Mouse (Mus musculus) hindbrain, embryonic 14.5 days (tissue): ENCODE data around the gene Sh3rf1. TPM values are rescaled to one million over a fixed set of nuclear protein-coding genes. Genes with fewer than 3 reads are reported as not detected.

Source experiments
- ATAC-seq: fragments of 200-750 bp; cut with Nextera tagmentation; 2 replicates; pipeline ENCODE4 v1.8.0; 2017; ENCODE audit warnings: moderate number of reproducible peaks, mild to moderate bottlenecking, moderate TSS enrichment, moderate library complexity; ENCODE audit not compliant: low FRiP score
- DNase-seq: peaks from one replicate; pipeline ENCODE4 v3.0.0-alpha.2; 2015; ENCODE audit warnings: low spot score
- H3K27ac ChIP-seq: fragments of 300-500 bp; sonication (generic); 2 replicates; pipeline ENCODE4 v1.5.1; 2014; ENCODE audit warnings: mild to moderate bottlenecking, moderate library complexity
- H3K27me3 ChIP-seq: fragments of 300-500 bp; sonication (generic); 2 replicates; pipeline ENCODE4 v1.6.1; 2014; ENCODE audit warnings: mild to moderate bottlenecking, low read length, mixed read lengths; ENCODE audit not compliant: control insufficient read depth, insufficient read depth
- H3K36me3 ChIP-seq: fragments of 300-500 bp; sonication (generic); replicated peaks from 2 replicates; pipeline ENCODE4 v1.6.1; 2014; ENCODE audit not compliant: control insufficient read depth, insufficient read depth
- H3K4me1 ChIP-seq: fragments of 300-500 bp; sonication (generic); replicated peaks from 2 replicates; pipeline ENCODE4 v1.6.1; 2014; ENCODE audit warnings: antibody characterized with exemption, low read length, mixed read lengths; ENCODE audit not compliant: control insufficient read depth, insufficient read depth
- H3K4me2 ChIP-seq: fragments of 300-500 bp; sonication (generic); replicated peaks from 2 replicates; pipeline ENCODE4 v1.6.1; 2014; ENCODE audit warnings: mild to moderate bottlenecking, moderate library complexity
- H3K4me3 ChIP-seq: fragments of 300-500 bp; sonication (generic); replicated peaks from 2 replicates; pipeline ENCODE4 v1.5.1; 2014; ENCODE audit warnings: mild to moderate bottlenecking, low read length
- H3K9ac ChIP-seq: fragments of 300-500 bp; sonication (generic); 2 replicates; pipeline ENCODE4 v1.6.1; 2014
- H3K9me3 ChIP-seq: fragments of 300-500 bp; sonication (generic); 2 replicates; pipeline ENCODE4 v1.6.1; 2016; ENCODE audit warnings: low read length; ENCODE audit not compliant: control insufficient read depth
- WGBS: fragments of 180-500 bp; shearing (Covaris S2); extraction: QIAGEN DNeasy Blood & Tissue Kit; methylation state at CpG from one replicate; pipeline ENCODE4 v1.1.7; 2014; 5-methylcytosine and 5-hydroxymethylcytosine counted together
- polyA plus RNA-seq: library from polyadenylated mRNA; unstranded; fragments of >200 nt; fragmentation: Nextera tagmentation; extraction: Ambion mirVana; gene quantifications from 2 replicates; pipeline ENCODE4 v1.2.1, GENCODE M21; 2014

Gene Sh3rf1
- polyA plus RNA-seq, 1 experiment from 2014 or later: 28.8 TPM

GRCm38 (mm10) chr8:61230881-61231755 is 7.4 kb downstream of the Sh3rf1 start:
- no peaks in the 10 kb centered on the region for H3K27me3 ChIP-seq
- no peak for ATAC-seq
- no peak overlapping the region for H3K27ac ChIP-seq
- H3K9me3 ChIP-seq: no peaks in the 10 kb centered on the region
- H3K36me3 ChIP-seq: no peaks in the 10 kb centered on the region
- H3K4me2 ChIP-seq: no peak overlapping the region
- peaks cover 49% of the 10 kb centered on the region for H3K4me1 ChIP-seq
- DNase-seq: no peak
- WGBS: 92% methylated on average over 11 of the region's 11 CpGs
- H3K4me3 ChIP-seq: no peak overlapping the region
- no peak overlapping the region for H3K9ac ChIP-seq

DNA sequence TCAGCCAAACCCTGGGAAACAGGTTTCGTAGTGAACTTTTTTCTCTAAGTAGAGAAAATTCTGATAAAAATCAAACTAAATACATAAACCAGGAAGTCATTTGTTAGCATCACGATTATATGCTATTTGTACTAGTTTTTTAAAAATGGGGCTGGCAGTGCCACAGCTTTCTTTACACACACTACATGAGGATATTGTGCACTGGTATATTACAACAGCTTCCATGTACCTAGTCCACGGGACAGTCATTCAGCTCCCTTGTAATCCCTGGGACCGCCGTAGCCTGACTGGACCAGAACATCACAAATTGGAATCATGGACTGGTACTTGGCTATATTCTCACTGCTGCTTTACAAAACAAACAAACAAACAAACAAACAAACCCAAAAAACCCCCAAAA is 11.8 kb downstream of the Sh3rf1 start:
- H3K27me3 ChIP-seq: no peaks in the 10 kb centered on the region
- no peak overlapping the region for H3K4me3 ChIP-seq
- H3K27ac ChIP-seq: no peak overlapping the region
- DNase-seq: no peak
- H3K9me3 ChIP-seq: no peaks in the 10 kb centered on the region
- WGBS: 89% methylated on average over 5 of the region's 5 CpGs
- ATAC-seq: no peak
- H3K4me2 ChIP-seq: no peak overlapping the region
- no peaks in the 10 kb centered on the region for H3K36me3 ChIP-seq
- H3K4me1 ChIP-seq: peaks cover 21% of the 10 kb centered on the region; the same call in 1 of the 2 replicates
- H3K9ac ChIP-seq: no peak overlapping the region

DNA sequence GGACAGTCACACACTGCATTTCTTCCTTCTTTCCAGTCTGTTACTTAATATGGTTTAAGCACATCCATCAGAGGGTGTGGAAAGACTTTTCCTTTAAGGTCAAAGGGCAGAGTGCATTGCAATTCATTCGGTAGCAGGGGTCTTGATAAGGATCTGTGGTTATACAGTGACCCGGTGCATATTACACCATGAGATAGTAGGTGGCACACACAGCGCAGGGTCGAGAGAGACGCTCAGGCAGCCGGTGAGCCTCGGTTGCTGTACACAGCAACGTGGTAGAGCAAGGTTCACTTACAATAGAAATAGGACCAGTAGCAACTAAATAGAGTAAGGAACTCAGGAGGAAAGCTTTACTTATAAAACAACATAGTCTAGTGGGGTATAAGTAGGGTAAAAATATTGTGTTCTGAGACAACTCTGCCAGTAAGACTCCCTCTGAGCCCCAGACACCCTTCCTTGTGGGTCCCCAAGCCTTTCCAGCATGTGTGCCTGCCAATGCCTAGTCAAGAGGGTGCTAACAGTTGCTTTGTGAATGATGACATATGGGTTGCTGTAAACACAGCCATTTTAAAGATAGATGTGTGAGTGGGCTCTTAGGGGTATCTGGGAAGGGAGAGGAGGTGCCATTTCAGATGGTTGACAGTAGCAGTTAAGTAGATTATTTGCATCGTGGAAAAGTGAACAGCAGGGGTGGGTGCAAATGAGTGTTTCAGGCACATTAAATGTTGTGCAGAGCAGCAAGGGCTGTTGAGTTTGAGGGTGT is 13.0 kb downstream of the Sh3rf1 start:
- Histone ChIP-seq H3K9ac (no peak overlapping the region), H3K4me3 (no peak overlapping the region), H3K4me2 (no peak overlapping the region), H3K27ac (no peak overlapping the region), H3K9me3 (no peaks in the 10 kb centered on the region), H3K4me1 (peaks cover 16% of the 10 kb centered on the region; the same call in 1 of the 2 replicates), H3K36me3 (no peaks in the 10 kb centered on the region), H3K27me3 (no peaks in the 10 kb centered on the region)
- WGBS: 71% methylated on average over 9 of the region's 9 CpGs
- ATAC-seq (no peak), DNase-seq (no peak)

GRCm38 (mm10) chr8:61239576-61239975 is 15.9 kb downstream of the Sh3rf1 start:
- H3K4me1 ChIP-seq: peaks cover 13% of the 10 kb centered on the region; the same call in 1 of the 2 replicates
- no peak for DNase-seq
- no peaks in the 10 kb centered on the region for H3K36me3 ChIP-seq
- H3K4me3 ChIP-seq: no peak overlapping the region
- H3K9ac ChIP-seq: no peak overlapping the region
- whole genome bisulfite sequencing: 51% methylated on average over 3 of the region's 3 CpGs
- no peak for ATAC-seq
- no peak overlapping the region for H3K27ac ChIP-seq
- no peak overlapping the region for H3K4me2 ChIP-seq
- H3K27me3 ChIP-seq: no peaks in the 10 kb centered on the region
- H3K9me3 ChIP-seq: no peaks in the 10 kb centered on the region

DNA sequence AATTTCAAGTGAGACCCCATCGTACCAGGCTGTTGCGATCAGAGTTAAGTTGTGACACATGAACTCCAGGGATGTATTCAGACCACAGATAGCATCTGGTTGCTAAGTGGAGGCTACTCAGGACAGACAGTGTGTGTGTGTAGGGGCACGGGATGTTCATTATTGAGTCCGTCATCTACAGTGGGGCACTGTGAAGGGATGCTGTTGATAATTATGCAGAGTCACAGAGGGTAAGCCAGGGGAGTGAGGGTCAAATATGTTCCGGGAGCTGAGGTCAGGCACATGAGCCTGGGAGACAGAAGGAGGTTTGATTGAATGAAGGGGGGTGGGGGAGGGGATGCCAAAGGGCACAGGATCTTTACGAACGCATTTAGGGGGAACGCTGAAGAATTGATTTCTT is 17.6 kb downstream of the Sh3rf1 start:
- 0 out of 2 replicates have a peak, but pooled peaks cover 7% of the 10 kb centered on the region for H3K4me1 ChIP-seq
- H3K27me3 ChIP-seq: no peaks in the 10 kb centered on the region
- WGBS: 52% methylated on average over 8 of the region's 8 CpGs
- ATAC-seq (no peak), DNase-seq (no peak)
- no peak overlapping the region for H3K9ac ChIP-seq
- no peak overlapping the region for H3K27ac ChIP-seq
- no peak overlapping the region for H3K4me3 ChIP-seq
- no peaks in the 10 kb centered on the region for H3K36me3 ChIP-seq
- no peak overlapping the region for H3K4me2 ChIP-seq
- H3K9me3 ChIP-seq: no peaks in the 10 kb centered on the region

DNA sequence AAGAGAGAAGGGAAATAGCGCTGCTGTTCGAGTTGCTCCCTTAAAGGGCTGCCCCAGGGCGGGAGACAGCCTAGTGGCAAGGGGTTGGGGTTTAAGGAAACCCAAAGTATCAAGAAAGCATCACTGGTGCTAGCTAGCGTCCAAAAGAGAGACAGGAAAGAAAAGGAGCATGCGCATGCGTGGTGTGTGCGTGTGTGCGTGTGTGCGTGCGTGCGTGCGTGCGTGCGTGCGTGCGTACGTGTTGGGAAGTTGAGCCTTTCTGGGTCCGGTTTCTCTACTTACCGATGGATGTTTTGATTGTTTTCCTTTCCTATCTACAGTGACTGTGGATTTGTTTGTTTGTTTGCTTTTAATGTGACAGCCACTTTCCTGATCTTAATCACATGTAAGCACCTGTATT is 19.2 kb downstream of the Sh3rf1 start:
- H3K9ac ChIP-seq: no peak overlapping the region
- H3K27me3 ChIP-seq: no peaks in the 10 kb centered on the region
- no peaks in the 10 kb centered on the region for H3K9me3 ChIP-seq
- H3K4me1 ChIP-seq: peaks cover 10% of the 10 kb centered on the region
- DNase-seq (no peak), ATAC-seq (no peak)
- no peak overlapping the region for H3K4me2 ChIP-seq
- no peak overlapping the region for H3K27ac ChIP-seq
- 95% methylated on average over 19 of the region's 19 CpGs for WGBS
- no peak overlapping the region for H3K4me3 ChIP-seq
- no peaks in the 10 kb centered on the region for H3K36me3 ChIP-seq

DNA sequence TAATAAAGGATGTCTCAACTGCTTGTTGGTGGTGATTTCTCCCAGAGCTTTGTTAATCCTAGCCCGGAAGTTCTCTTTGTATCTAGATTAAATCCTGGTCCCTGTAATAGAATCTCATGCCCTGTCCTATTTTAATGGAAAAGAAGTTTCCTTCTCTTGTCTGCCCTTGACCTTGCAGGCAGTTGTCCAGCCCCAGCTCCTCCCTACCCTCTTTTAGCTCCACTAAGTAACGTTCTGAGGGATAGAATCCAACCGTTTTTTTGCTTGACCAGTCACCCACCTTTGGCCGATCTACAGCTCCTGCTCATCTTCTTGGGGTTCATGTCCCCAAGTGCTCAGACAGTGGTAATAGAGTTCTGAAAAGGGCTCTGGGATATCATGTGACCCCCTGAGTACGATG is 19.8 kb downstream of the Sh3rf1 start:
- ATAC-seq: no peak
- no peak overlapping the region for H3K9ac ChIP-seq
- H3K27me3 ChIP-seq: no peaks in the 10 kb centered on the region
- no peak for DNase-seq
- peaks cover 14% of the 10 kb centered on the region for H3K4me1 ChIP-seq
- no peaks in the 10 kb centered on the region for H3K36me3 ChIP-seq
- no peak overlapping the region for H3K4me2 ChIP-seq
- H3K27ac ChIP-seq: no peak overlapping the region
- WGBS: 89% methylated on average over 5 of the region's 5 CpGs
- H3K9me3 ChIP-seq: no peaks in the 10 kb centered on the region
- H3K4me3 ChIP-seq: no peak overlapping the region

GRCm38 (mm10) chr8:61244157-61244556 is 20.5 kb downstream of the Sh3rf1 start:
- Histone ChIP-seq H3K4me3 (no peak overlapping the region), H3K36me3 (no peaks in the 10 kb centered on the region), H3K27me3 (no peaks in the 10 kb centered on the region), H3K9ac (no peak overlapping the region), H3K27ac (no peak overlapping the region), H3K9me3 (no peaks in the 10 kb centered on the region), H3K4me2 (no peak overlapping the region), H3K4me1 (peaks cover 14% of the 10 kb centered on the region)
- DNase-seq (no peak), ATAC-seq (no peak)
- WGBS: 92% methylated on average over 7 of the region's 7 CpGs

- Histone ChIP-seq H3K9ac (no peak overlapping the region), H3K36me3 (no peaks in the 10 kb centered on the region), H3K4me3 (no peak overlapping the region), H3K9me3 (peaks cover 11% of the 10 kb centered on the region; the same call in 1 of the 2 replicates), H3K27ac (0 out of 2 replicates have a peak overlapping the region, but pooled peaks have one; percentile 21), H3K4me1 (peaks cover 14% of the 10 kb centered on the region), H3K27me3 (no peaks in the 10 kb centered on the region), H3K4me2 (no peak overlapping the region)
- DNase-seq (no peak), ATAC-seq (peak; percentile 43; the same call in 1 of the 2 replicates)
- 47% methylated on average over 13 of the region's 13 CpGs for WGBS
Measured at GRCm38 (mm10) chr8:61247270-61248025, 23.8 kb downstream of the Sh3rf1 start.
